Mouse (Mus musculus): ENCODE measurements around the gene Myo1h.

Myo1h gene

GRCm38 (mm10) chr5:114296693-114297631, 8.0 kb downstream of the Myo1h start:
- DNase-seq, result no peak

DNA sequence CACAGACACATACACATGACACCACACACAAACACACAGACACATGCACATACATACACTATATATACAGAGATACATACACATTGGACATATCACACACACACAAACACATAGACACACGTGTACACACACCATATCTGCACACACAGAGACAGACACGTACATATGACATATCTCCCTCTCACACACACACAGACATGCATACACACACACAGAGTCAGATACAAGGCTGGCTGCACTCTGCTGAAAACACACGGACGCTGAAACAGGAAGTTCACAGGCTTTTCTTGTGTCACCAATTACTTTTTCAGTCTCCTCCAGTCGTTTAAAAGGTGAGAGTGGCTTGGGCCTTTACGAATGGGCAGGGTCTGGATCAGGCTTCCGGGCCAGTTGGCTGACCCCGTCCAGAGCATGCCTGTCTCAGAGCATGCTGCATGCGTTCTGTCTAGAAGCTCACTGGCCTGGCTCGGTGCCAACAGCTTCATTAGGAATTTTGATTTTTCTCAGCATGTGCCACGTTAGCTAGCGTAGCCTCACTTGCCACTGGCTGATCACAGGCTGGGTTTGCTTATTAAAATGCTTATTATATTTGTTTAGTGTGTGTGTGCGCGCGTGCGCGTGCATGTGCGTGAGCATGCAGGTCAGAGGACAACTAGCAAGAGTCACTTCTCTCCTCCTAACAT, 9.4 kb downstream of the Myo1h start:
- no peak for DNase-seq

GRCm38 (mm10) chr5:114299156-114299855, 10.3 kb downstream of the Myo1h start:
- DNase-seq, result no peak

DNA sequence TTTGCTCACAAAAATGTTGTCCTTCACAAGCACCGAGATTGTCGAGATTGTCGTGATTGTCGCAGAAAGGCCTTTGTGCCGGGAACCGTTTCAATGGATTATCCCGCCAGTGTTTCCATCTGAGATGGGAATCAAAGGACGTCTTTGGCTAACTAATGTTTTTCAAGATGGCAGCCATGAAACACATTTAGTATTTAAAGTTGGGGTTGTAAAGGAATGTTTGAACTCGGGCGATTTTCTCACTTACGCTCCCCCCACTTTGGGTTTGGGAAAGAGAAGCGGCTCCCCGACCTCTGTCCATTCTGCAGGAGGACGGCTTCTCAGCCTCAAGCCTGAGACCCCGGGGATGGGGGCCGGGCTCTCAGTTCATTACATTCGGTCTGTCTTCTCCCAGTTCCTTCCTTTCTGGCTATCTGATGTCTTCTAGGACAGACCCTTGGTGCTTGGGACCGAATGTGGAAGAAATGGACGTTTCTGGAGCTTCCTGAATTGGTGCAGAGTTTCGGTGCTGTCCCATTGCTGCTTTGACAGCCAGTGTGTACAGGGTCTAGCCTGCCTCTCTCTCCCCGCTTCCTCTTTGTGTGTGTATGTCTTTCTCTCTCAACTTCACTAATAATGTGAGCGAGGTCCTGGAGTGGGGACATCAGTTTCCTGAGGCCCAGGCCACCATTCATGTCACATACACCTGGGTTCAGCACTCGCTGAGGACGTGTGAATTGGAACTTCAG, 11.1 kb downstream of the Myo1h start:
- no peak for DNase-seq

DNA sequence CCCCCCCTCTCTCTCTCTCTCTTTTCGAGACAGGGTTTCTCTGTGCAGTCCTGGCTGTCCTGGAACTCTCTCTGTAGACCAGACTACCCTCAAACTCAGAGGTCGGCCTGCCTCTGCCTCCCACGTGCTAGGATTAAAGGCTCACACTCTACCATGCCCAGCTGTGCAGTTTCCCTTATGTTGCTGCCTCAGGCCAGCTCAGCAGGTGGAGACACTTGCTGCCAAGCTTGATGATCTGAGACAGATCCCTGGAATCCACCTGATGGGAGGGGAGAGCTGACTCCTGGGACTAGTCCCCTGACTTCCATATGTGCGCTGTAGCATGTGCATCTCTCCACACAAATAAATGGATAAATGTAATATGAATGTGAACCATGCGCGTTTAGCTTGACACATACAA, 14.2 kb downstream of the Myo1h start:
- DNase-seq, result no peak

GRCm38 (mm10) chr5:114306496-114306895, 17.5 kb downstream of the Myo1h start:
- no peak for DNase-seq

DNA sequence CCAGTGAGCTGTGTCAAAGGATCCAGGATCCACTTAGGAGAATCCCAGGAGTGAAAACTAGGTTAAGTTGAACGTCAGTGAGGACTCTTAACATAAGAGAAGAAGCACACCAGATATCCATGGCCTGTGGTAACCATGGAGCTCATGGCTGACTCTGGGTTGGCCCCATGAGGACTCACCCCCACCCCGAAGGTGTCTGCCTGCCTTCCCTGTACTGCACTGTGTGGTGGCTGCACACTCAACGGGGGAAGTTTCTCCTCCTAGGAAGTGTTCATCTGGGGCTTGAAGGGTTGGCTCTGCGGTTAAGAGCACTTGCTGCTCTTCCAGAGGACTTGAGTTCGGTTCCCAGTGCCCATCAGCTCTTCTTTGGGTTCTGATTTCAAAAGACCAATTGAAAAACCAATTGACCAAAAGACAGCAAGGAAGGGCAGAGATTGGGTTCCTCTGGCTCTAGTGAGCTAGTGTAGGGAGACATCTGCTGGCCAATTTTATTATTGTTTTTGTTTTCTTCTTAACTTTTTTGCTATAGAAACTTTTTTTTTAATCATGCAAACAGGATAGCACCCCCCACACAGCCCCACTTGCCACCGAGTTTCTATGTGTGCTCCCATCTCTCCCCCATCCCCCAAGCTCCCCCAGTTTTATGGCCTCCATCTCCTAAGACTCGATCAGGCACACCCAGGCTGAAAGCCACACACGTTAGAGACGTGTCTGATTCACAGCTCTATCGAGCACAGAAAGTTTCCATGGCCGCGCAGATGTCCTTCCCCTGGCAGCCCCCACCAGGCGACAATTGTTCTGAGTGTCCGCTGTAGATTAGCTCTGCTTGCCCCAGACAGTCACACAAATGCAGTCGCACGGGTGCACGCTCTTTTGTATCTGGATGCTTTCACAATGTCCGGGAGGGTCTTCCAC, 20.1 kb downstream of the Myo1h start:
- DNase-seq, result no peak

DNA sequence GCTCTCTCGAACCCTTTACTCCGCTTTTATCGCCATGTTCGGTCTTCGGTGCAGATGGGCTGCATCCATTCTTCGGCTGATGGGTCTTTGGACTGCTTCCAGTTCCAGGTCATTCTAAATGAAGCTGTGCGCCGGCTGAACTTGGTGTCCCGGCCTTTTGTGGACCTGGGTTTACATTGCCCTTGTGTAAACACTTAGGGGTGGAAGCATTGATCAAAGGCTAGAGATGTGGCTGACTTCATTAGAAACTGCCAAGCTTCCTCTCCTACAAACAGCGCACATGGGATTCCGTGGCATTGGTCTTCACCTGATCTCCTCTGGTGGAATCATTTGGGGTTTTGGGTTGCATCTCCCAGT, 20.7 kb downstream of the Myo1h start:
- DNase-seq, result no peak

GRCm38 (mm10) chr5:114323105-114323790, 34.3 kb downstream of the Myo1h start:
- no peak for DNase-seq

- no peak for DNase-seq
Observed at GRCm38 (mm10) chr5:114323791-114324507, 35.0 kb downstream of the Myo1h start.

- no peak for DNase-seq
Observed at GRCm38 (mm10) chr5:114342996-114343395, 54.0 kb downstream of the Myo1h start.

DNA sequence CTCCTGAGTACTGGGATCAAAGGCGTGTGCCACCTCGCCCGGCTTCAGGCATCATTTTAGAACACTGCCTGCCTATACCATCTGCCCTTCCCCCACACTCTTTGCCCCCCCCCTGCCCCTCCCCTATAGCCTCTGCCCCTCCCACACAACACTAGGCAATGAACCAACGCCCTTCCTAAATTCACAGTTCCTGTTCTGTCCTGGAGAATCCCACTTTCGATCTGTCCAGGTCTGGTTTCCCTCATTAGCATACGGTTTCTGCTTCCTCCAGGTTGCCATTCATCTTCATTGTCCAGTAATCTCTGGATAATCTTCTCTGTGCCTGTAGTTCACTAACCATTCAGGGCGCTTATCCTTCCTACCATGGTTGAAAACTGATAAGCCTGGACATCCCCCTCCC, 54.6 kb downstream of the Myo1h start:
- no peak for DNase-seq

GRCm38 (mm10) chr5:114345538-114345937, 56.6 kb downstream of the Myo1h start:
- no peak for DNase-seq

GRCm38 (mm10) chr5:114347005-114347404, 58.0 kb downstream of the Myo1h start:
- no peak for DNase-seq

DNA sequence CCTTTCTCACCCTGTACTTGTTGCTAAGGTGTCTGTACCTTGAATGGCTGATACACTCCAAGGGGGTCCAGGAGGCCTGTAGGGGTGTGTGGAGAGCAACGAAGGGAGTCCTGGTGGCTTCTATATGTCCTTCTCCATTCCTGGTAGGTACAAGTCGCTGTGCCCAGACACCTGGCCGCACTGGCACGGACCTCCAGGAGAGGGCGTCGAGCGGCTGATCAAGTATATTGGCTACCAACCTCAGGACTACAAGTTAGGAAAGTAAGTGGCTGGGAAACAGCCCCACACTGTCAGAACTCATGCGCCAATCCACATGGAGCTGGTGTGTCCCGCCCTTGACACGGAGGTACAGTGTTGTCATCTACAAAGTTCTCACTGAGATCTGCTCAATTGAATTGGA, 62.5 kb downstream of the Myo1h start:
- DNase-seq, result no peak

DNA sequence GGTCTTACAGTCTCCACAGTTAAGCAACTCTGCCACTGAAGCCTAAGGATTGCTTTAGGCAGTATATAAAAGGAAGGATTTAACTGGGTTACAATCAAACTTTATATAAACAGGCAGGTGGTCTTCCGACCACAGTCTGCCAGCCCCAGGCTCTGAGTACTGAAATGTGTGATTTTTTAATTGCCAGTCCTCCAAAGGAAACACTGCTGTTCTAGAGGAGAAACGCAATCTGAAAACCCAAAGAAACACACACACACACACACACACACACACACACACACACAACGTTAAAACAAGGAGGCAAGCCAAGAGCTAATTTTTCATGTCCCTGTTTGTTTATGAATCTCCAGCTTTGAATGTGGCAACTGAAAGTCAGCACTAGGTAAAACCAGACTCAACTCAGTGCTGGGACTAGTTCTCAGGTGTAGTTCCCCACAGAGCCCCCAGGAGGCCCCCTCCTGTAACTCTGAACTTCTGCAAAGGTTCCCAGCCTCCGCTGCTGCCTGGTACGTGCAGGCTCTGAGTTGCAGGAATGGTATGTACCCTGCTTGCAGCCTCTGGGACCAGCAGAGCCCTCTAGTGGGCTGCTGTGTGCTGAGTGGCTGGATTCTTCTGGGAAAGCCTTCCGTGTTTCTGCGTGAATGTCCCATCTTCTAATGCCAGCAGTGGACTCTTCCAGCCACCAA, 67.4 kb downstream of the Myo1h start:
- DNase-seq, result no peak

DNA sequence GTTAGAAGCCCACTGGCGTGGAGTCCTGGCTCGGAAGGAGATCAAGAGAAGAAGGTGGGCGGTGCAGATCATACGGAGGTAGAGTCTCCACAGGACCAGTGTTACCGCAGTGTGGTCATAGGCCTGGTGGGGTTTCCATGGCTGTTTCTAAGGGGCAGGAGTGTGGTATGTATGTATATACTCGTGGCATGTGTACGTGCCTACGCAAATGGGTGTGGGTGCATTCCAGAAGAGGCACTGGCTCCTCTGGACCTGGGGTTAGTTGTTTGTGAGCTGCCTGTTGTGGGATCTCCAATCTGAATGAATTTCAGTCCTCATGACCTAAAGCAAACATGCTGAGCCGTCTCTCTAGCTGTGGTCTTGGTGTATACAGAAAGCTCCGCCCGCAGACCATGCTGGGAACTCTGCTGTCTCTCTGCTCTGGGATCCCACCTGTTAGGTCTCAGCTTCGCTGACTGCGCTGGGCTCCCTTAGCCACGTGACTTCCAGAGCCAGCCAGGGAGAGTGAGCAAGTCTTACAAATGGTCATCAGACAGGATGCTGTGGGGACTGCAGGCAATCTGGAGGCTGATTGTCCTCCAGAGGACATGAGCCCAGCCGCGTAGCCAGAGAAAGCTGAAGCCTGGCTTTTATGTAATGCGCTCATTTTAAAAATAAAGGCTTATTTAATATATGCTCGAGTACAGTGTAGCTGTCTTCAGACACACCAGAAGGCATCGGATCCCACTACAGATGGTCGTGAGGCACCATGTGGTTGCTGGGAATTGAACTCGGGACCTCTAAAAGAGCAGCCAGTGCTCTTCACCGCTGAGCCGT, 68.2 kb downstream of the Myo1h start:
- DNase-seq, result no peak

GRCm38 (mm10) chr5:114358833-114359232, 69.9 kb downstream of the Myo1h start:
- no peak for DNase-seq

DNA sequence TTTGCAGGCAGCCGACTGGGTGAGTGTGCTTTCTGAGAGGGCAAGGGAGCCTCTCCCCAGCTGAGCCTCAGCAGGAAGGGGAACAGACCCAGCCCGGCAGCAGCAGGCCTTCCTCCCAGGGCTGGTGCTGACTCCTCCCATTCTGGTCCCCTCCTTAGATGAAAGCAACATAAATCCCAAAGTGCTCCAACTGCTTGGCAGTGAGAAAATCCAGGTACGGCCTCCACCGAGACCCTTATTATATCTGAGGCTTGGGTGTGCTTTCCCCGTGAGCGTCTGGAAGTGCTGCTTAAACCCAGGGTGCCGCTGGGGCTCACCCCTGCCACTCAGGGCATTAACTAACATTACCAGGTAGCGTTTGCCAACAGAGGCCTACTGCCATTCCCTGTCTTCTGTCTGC, 70.6 kb downstream of the Myo1h start:
- DNase-seq, result no peak

All from cerebellum, adult 11-12 months (tissue).